Mouse (Mus musculus) spleen, postnatal 10 days (tissue): ENCODE data around the gene Lsr.

Experiments used
- DNase-seq, 2 experiments: peaks; one replicate each; pipeline ENCODE4 v3.0.0; 2021 to 2022; ENCODE audit warnings: low spot score in 2 of 2

Lsr gene

DNA sequence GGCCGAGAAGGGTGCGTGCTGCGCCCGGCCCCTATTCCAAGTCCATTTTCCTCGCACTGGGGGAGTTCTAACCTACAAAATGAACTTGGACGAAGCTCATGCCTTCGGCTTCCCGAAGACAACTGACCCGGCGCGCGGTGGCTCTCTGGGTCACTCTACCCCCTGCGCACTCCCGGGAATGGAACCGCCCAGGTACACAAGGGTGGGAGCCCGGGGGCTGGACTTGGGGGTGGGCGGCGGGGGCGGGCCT is at the start of gene Lsr:
TSS of gene Lsr (minus strand) at position 214 of the 250 bp plus-strand sequence.
- DNase-seq, result no peak

DNA sequence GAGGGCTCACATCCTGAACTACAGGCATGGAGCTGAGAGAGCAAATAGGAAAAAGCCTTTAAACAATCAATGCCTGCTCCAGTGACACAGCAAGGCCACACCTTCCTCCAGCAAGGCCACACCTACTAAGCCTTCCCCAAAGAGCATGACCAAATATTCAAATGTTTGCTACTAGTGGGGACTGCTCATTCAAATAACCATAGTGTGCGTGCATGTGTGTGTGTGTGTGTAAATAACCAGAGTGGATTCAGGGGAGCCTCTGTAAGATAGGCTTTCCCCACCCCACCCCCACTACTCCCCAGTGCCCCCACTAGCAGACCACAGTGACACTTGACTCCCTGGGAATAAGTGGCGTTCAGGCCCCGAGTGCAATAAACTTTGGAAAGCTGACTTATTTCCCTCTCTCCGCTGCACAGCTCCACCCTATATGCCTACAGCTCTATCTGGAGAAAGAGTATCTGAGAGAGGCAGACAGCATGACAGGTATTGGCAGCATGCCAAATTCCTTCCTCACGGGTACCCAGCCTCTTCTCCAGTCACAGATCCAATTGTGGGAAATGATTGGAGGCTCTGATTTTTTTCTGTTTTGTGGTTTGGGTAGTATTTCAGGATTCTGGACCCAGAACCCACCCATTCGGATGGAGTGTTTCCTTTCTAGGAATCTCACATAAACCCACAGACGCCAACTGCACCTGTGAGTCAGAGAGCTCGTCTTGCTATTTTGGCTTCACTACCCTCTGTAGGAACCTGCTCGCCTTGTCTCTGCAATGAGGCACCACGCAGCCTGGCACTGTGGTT is 44.0 kb upstream of the Lsr start:
- DNase-seq, result no peak

DNA sequence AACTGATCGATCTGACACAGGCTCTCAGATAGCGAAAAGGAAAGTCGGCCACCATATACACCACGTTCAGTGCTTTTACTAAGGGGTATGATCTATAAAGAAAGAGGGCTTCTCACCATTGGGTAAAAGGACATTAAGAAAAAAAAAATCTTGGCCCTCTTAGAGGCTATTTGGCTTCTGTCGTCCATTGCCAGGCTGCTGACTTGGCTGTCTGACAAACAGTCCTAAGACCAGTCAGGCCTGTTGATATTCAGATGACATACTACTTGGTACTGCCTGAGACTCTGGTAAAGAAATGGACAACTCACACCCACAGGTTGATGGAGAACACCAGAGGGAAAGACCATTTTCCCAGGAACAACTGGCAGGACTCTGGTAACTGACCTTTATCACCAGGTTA is 39.7 kb upstream of the Lsr start:
- DNase-seq, result no peak

DNA sequence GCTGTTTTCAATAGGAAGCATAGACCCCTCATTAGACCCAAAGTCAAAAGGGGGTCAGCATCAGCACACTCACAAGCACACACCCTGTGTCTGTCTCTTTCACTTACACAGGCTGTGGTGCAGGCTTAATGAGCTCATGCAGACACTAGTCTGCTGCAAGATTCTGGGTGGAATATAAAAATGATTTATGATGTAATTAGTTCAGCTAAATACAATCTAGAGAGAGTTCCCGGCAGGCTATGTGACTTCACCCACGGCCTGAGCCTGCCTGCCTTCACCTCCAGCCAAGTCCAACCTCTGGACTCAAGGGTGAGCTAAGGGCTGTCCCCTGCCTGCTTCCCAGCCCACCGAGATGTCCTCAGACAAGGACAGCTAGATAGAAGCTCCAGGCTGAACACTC is 35.6 kb upstream of the Lsr start:
- DNase-seq, result no peak

DNA sequence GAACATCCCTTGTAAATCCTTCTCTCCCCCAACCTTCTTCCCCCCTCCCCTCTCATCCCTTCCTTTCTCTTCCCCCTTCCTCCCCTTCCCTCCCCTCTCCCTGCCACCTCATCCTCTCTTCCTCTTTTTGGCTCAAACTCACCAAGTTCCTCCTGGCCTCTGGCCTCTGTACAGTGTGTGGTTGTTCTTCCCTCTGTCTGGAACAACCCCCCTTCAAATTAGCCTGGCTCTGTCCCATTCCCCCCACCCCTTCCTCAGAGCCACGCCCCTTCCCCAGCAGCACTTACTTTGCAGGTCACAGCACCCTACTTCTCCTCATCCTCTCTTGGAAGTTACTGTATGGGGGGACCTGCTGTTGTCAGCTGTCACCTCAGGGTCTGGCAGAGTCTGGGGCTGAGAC is 34.9 kb upstream of the Lsr start:
- no peak for DNase-seq

DNA sequence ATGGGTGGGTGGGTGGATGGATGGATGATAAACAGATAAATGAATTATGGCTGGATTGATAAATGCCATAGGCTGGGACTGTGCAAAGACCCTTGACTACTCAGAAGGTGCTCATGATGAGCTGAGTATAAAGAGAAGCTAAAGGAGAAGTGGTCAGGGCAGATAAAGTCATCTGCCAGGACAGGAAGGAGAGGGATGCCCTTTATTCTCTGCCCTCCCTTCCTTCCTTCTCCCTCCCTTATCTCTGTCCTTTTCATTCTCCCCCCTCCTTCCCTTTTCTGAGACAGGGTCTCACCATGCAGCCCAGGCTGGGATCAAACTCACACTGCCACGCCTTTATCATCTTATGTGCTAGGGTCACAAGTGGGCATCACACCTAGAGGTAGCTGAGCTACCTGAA is 34.5 kb upstream of the Lsr start:
- no peak for DNase-seq

DNA sequence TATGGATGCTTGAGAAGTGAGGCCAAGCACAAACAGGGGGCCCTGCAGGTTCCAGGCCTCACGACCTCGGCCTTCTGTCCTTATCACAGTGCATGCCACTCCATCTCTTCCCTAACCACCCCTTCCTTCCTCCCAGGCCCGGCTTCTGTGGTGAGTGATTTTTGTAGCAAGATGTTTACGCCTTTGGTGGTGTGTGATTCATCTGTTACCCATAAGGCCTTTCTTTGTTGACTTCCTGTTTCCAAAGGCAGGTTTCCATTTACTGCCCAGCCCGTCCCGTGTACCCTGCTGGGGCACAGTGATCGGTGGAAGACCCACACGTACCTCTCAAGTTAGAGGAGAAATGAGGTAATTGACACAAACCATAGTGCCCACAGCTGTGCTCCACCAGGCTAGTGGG is 29.4 kb upstream of the Lsr start:
- peak; percentile 22 to 46 for DNase-seq

DNA sequence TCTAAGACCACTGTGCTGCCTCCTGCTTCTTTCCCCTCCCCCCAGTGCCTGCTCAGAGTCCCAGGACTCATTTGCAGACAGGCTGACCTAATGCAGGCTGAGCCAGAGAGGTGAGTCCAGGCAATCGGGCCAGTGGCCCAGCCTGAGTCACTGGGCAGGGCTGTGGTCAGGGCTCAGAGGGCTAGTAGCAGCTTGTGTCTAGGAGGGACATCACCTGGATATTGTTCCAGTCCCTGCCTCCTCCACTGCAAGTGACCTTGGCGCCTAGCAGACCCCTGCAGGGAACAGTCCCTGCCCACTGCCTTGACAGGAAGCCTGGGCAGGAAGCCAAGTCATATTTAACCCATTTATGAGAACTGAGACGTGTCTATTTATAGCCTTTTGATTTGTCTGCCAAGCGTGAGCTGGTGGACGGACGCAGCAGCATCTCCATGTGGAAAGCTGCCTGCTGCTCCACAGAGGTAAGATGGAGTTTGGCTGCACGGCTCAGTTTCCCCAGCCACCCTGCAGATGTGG is 27.3 kb upstream of the Lsr start:
- peak; percentile 43 to 65 for DNase-seq

DNA sequence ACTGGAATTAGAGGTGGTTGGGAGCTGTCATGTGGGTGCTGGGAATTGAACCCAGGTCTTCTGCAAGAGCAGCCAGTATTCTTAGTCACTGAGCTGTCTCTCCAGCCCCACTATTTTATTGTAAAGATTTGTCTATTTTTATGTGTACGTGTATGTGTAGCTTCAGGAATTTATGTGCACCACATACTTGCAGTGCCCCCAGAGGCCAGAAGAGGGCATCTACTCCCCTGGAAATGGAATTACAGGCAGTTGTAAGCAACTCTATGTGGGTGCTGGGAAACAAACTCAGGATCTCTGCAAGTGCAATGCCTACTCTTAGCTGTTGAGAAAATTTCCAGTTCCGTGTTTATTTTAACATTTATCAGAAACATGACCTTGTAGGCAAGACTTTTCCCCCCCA is 23.2 kb upstream of the Lsr start:
- DNase-seq, result no peak

DNA sequence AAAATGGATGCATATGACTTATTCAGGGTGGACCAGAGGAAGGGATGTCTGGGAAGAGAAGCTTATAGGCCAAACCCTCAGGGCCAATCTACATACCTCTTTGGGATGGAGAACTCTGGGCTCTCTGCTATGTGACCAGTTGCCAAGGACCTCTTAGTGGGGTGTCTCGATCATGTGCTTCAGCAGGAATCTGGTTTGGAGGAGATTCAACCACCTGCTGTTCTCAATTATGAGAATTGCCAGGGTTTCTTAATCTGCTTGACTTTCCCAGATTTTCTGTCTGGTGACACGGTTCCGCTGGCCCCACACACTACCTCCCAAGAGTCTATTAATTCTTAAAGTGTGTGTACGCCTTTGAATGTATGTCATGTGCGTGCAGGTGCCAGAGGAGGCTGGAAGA is 20.7 kb upstream of the Lsr start:
- no peak for DNase-seq

DNA sequence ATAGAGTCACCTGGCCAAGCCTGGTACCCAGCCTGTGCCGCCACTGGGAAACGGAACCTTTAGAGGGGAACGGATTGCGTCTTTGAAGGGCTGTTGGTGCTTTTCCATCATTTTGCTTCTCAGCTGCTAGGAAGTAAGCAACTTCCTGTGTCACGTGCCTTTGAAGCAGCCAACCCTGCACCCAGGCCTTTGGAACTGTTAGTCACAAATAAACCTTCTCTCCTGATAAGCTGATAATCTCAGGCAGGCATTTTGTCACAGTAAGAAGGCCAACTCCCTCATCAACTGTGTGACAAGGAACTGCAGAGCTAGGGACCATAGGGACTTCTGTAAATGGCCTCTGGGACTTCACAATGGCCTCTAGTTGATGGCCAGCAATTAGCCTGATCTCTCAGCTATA is 18.9 kb upstream of the Lsr start:
- no peak for DNase-seq

DNA sequence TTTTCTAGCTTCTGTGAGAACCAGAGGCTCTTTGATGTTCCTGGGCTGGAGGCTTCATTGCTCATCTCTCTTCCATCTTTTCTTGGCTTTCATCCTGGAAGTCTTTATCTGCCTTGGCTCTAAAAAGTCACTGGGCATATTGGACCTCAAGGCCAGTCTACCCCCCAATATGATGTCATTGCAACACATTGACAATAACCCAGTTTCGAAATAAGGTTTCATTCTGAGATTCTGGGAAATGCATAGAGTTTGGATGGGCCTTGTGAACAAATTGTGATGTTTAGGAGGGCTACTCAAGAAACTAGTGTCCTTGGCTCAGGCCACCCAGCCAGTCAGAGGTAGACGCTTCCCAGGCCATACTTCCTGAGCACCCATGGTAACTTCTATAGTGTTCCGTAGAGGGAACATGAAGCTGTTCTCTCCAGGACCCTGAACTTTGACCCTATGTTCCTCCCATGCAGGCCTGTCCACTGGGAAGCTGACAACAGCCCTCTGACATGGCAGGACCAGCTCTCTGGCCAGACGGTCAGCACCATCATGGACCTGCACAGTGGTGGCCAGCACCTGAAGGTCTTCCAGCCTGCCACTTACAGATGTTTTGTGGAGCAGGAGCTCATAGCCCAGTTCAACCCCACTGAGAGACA is 15.4 kb upstream of the Lsr start:
- no peak for DNase-seq

DNA sequence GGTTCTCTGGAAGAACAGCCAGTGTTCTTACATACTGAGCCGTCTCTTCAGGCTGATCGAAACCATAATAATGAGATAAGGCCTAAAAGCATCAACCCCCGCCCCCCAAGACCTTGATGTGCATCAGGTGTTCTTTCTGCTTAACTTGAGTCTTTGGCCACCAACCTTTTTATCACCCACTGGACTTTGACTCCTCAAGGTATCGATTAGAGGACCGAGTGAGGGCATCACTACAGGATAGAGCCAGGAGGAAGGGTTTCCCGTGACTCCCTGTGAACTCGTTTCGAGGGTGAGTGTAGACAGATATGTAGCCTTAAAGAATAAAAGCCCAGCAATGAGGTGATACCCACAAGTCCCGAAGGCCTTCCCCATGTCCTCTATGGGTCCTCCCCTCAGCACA is 12.1 kb upstream of the Lsr start:
- DNase-seq, result no peak

DNA sequence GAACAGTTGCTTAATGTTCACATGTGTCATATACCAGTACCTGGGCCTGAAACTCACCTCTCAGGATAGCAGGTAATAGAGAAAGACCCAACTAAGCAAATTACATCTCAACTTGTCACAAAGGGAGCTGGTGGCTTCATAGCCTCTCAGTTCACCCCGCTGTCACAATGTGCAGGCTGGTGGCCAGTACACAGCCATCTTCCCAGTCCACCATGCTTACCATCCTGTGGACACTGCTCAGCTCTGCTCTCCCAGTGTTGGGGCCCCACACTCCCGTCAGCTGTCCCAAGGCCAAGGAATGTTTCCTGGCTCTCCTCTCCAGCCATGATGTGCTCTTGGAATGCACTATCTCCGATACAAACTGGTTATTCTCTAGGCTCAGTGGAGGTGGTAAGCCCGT is 8.4 kb upstream of the Lsr start:
- no peak for DNase-seq

DNA sequence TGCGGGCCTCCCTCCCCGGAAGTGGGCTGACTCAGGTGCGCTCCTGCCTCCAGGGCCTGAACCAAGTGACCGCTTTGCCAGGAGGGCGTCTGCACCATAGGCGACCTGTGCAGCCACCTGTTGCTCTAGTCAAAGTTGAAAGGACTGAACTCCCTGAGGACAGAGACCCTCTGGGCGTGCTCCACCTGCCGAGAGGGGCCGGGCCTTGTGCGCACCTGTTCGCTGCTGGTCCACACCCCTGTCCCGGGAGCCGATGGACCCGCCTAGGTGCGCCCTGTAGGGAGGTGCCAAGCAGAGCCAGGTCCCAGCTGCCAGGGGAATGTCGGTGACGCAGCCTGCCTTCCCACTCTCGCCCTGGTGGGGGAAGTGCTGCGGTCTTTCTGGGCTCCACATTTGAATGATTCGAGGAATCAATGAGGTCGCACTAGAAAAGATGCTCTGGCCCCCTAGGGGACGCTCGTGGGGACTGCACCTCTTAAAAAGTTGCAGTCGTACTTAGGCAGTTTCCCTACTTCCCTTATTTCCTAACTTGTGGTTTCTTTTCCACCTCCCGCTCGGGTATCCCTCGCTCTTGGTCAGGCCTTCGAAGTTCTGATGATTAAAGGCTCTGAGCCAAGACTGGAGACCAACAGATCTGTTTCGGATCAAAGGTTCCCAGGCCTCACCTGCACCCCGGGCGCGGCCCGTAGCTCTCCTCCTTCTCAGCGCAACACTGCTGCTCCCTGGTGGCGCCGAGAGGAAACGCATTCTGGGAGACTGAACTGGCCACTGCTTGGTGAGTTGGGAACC is 431 bp upstream of the Lsr start, which contains the start of gene Fam187b:
TSS of gene Fam187b (plus strand) at position 290 of the 789 bp plus-strand sequence.
- DNase-seq, result peak; percentile 87 to 92

DNA sequence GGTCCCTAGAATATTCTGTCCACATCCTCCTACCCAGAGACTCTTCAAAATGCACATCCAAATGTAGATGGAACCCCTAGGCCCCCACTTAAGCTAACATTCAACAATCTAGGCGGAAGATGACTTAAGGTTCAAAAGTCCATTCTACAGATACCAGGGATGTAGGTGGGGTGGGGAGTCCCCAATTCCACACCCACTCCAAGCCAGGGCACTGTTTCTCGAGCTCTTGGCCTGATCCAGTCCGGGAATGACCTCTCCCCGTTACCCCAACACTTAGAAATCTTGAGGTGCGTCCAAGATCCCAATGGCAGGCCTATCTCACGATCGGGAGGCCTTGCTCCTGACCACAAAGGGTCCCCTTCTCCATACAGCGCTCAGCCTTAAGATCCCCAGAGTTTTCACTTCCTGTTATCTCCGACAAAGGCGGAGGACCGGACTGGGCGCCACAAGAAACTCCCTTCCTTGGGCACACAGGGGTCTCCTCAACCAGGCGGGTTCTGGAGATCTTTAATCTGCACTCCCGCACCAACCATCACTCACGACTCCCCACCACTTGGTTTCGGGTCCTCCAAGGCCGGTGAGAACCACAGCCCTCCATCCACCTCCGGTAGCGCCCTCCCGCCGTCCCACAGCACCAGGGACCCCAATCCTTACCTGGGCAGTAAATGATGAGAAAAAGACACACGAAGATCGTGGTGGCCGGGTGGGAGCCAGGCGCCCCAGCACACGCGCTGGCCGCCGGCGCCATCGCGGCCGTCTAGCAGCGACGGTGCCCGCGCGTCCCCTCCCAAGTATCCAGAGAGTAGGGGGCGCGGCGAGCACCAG is 626 bp downstream of the Lsr start:
- DNase-seq, result no peak

DNA sequence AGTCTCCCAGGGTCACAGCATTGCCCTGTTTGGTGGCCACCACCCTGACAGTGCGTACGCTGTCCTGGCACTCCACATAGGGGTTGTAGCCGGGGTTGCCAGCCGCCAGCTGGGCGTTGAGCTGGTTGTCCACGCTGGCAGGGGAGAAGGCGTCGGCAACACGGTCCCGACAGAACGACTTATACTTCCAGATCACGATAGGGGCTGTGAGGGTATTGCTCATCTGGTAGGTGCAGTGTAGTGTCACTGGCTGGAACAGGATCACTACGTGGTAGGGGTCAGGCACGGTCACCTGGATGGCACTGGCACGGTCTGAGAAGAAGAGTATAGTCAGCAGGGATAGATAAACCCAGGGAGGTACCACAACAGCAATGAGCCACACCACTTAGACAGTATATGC is 1.4 kb downstream of the Lsr start:
- no peak for DNase-seq

DNA sequence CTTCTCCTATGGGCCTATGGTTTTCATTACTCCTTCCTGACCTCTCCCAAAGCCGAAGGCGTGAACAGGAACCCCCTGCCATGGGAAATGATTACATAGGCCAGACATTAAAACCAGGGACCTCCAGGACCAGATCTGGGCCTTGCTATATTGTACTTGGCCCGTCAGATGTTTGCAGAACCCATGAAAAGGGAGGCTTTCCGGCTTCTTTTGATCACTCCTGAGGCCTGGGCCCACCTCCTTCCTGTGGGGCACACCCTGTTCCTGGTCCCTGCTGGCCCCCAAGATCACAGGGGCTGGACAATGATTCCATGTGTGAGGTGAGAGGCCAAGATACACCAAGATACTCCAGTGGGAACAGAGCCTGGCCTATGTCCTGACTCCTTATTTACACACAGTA is 4.1 kb downstream of the Lsr start:
- DNase-seq, result no peak

DNA sequence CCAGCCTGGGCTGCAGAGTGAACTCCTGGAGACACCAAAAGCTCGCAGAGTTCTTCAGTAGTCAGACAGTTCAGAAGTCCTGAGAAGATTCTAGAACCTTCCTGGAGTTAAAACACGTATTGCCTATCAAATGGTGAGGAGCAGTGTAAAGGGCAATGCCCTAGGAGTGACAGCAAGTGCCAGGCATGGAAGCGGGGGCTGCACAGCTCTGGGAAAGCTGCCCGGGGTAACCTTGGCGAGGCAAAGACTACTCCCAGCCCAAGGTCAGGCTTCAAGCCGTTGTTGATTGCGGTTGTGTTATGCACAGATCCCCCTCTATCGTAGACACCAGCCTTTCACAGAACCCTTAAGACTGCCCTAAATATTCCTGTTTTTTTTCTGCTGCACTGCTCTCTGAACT is 4.7 kb downstream of the Lsr start:
- DNase-seq, result no peak

DNA sequence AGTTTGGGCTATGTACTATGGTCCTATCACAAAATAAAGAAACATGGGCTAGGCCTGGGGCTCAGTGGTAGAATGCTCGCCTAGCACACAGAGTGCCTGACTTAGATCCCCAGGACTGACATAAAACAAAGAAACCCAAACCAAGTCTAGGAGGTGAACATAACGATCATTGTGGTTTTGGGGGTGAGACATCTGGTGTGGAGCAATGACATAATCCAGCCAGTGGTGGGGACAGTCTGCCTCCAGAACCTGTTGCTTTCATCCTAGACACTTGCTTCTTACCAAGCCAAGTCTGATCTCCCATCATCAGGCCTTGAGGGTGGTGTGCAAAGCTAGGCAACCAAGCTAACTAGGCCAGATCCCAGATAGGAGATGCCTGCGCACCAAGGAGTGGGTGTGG is 6.6 kb downstream of the Lsr start:
- no peak for DNase-seq

DNA sequence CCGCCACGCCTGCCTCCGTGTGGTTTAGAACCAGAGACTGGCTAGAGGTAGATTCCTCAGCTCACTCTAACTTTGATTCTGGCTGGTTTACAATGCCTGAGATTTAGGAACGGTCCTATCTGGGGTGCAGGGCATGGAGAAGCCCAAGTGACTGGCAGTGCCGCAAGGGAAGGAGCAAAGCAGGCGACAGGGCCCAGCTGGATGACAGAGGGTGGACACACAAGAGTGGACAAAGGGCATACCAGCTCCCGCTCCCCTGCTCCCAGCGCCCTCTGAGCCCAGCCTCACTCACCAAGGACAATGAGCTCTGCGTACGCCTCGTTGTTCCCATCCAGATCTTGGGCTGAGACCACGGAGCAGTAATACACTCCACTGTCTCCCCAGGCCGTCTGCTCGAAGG is 7.6 kb downstream of the Lsr start:
- DNase-seq, result no peak

DNA sequence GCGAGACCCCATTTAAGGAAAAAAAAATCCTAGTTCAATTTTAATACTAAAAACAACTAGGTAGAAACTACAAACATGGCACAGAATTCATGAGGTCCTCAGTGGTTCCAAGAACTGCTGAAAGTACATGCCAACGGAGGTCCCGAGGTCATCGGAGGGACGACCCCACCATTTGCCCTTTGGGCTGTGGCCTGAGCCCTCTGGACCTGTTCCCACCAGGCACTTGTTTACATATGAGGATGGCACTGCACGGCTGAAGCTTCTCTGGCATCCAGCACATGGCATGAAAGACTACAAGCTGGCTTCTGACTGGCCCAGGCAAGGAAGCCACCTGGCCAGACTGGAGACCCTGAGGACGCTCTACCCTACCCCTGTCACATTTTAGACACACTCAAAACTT is 8.9 kb downstream of the Lsr start:
- no peak for DNase-seq
